Mouse (Mus musculus): ENCODE measurements around the gene Pttg1ip. TPM values are rescaled to one million over a fixed set of nuclear protein-coding genes. Genes with fewer than 3 reads are reported as not detected.
A peak's percentile ranks its signal among the peaks of the same experiment; 100 is the strongest.

The Pttg1ip gene
- total RNA-seq, 2 experiments from 2014 or later, result 76.9 to 77.5 TPM

GRCm38 (mm10) chr10:77580027-77580920 lies 1.2 kb upstream of the Pttg1ip start:
- Histone ChIP-seq H3K4me3 (no peak overlapping the region), H3K27ac (no peak overlapping the region)
- no peak for TF ChIP-seq CTCF (conservative IDR thresholded peaks at IDR 0.05)
- DNase-seq (ENCODE audit: low spot score in 2 of 2), result no peak

DNA sequence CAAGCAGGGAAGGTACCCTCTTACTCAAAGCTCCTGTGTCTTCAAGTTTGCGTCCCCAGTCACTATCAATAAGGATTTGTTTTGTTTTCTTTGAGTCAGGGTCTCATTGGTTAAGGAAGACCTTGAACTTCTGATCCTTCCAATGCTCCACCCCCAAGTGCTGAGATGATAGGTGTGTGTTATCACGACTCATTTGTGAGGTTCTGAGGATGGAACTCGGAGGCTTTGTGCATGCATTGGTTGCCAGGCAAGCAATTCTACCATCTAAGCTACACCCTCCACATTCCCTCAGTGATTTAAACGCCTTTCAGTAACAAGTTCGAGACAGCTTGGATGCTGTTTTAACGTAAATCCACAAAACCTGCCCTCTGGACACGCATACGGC lies 505 bp upstream of the Pttg1ip start:
- peak overlapping the region; percentile 80 for H3K4me3 ChIP-seq
- no peak for TF ChIP-seq CTCF (conservative IDR thresholded peaks at IDR 0.05)
- peak overlapping the region; percentile 97 for H3K27ac ChIP-seq
- DNase-seq (ENCODE audit: low spot score in 2 of 2), result no peak

DNA sequence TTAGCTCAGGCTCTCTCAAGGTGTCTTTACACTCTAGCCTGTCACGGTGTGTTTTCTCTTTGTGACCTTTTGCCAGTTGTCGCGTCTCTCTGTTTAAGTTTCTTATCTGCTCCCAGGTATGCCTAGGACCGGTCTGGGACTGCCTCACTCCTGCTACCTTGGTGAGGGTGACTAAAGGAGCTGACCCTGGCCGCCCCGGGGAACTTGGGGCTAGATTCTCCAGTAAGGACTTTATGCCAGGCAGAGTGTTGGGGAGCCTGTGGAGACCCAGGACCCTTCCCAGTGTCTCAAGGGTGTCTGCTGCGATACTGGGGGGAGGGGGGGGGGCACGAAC lies 732 bp downstream of the Pttg1ip start:
- Histone ChIP-seq H3K4me3 (peak overlapping the region; percentile 80), H3K27ac (peak overlapping the region; percentile 97)
- no peak for DNase-seq (ENCODE audit: low spot score in 2 of 2)
- TF ChIP-seq CTCF (conservative IDR thresholded peaks at IDR 0.05), result no peak

DNA sequence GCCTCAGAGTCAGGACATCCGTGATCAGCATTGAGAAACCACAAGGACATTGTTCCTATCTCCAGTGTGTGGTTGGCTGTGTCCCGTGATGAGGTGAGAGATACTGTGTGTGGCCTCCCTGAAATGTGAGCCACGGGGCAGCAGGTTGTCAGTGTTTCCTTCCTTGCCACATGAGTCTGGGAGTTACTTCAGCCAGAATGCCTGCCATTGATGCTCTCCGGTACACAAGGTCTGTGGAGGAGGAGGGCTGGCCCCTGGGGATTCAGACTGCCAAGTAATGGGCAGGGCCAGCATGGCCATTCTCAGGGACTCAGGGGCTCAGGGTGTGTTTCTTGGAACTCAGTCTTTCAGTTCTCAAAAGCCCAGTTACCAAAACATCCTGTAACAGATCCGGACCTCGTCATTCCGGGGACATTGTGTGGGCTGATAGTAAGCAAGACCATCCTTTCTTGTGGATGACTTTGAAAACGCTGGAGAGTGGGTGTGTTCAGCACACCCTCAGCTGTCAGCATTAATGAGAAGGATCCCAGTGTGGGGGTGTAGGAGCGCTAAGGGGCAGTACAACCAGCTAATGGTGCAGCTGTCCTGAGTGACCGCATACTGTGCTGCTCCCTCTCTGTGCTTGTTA lies 2.4 kb downstream of the Pttg1ip start:
- TF ChIP-seq CTCF (conservative IDR thresholded peaks at IDR 0.05), result no peak
- no peak for DNase-seq (ENCODE audit: low spot score in 2 of 2)
- peak overlapping the region; percentile 19; the same call in 1 of the 2 replicates for H3K4me3 ChIP-seq
- H3K27ac ChIP-seq, result no peak overlapping the region

DNA sequence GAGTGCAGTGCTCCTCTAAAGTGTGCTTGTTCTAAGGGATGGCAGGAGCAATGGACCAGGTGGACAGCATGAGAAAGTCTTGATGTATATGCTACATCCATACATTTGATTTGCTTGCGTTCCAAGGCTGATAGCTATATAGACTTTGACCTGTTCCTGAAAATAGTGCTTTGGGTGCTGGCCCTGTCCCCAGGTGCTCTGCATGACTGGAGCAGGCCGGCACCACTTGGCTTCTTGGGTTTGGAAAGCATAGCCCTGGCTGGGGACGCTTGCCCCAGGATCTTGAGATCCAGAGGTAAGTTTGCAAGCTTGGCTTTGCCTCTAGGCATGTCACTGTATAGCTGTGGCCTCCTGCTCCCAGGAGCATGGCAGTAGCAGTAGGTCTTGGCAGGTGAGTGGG lies 5.1 kb downstream of the Pttg1ip start:
- H3K4me3 ChIP-seq, result no peak overlapping the region

DNA sequence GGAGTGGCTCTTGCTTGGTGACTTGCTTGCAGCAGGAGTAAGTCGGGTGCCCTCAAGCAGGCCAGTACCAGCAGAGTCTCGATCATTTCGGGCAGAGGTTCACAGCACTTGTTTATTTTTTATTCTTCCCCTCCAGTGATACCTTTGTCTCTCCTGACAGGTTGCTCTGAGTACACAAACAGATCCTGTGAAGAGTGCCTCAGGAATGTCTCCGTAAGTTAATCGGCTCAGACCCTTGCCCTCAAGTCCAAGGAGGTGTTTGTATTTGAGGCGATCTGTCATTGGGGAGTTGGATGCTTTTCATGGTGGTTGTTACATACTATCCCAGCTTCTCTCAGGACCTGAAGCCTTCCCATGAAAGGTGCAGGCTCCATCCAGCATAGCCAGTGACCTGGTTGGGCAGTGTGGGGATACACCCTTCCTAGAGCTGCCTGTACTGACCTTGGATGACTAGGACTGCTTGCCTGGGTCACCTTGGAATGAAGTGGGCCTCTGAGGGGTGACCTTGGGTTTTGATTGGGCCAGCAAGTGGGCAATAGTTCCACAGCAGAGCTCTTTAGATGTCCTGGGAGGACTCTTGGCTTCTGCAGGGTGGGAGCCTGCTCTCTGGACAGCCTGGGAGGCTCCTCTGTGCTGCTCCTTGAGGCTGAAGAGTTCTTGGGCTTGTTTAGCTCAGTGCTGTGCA lies 5.7 kb downstream of the Pttg1ip start:
- DNase-seq (ENCODE audit: low spot score in 2 of 2), result no peak
- H3K27ac ChIP-seq, result peak overlapping the region; percentile 62
- H3K4me3 ChIP-seq, result no peak overlapping the region
- TF ChIP-seq CTCF (conservative IDR thresholded peaks at IDR 0.05), result no peak

More for the DNA sequence above, 5.1 kb downstream of the Pttg1ip start:
- peak overlapping the region; percentile 20; the same call in 1 of the 2 replicates for H3K27ac ChIP-seq
- DNase-seq (ENCODE audit: low spot score in 2 of 2), result no peak
- no peak for TF ChIP-seq CTCF (conservative IDR thresholded peaks at IDR 0.05)

GRCm38 (mm10) chr10:77588036-77588435 lies 6.5 kb downstream of the Pttg1ip start:
- Histone ChIP-seq H3K27ac (peak overlapping the region; percentile 21; the same call in 1 of the 2 replicates), H3K4me3 (no peak overlapping the region)
- no peak for DNase-seq (ENCODE audit: low spot score in 2 of 2)
- TF ChIP-seq CTCF (conservative IDR thresholded peaks at IDR 0.05), result no peak

GRCm38 (mm10) chr10:77589117-77589516 lies 7.6 kb downstream of the Pttg1ip start:
- Histone ChIP-seq H3K4me3 (no peak overlapping the region), H3K27ac (peak overlapping the region; percentile 43; the same call in 1 of the 2 replicates)
- no peak for TF ChIP-seq CTCF (conservative IDR thresholded peaks at IDR 0.05)
- DNase-seq (ENCODE audit: low spot score in 2 of 2), result no peak

- no peak for DNase-seq (ENCODE audit: low spot score in 2 of 2)
- no peak overlapping the region for H3K4me3 ChIP-seq
Observed at GRCm38 (mm10) chr10:77589749-77590148, 8.2 kb downstream of the Pttg1ip start.

DNA sequence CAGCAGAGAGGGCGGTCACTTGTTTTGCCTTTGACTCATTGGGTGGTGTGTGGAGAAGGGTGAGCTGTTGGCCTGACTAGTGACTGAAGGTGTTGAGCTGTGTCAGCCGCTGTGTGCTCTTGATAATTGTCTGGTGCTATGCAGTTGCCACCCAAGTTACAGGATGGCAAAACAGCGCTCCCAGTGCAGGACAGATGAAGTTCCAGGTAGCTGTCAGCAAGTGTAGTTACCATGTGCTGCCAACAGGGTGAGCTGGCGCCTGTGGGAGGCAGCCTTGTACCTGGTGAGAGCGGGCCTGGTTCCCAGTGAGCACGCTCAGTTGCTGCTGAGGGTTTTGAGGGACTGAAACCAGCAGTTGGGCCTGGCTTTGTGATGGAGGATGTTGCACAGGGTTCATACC lies 9.3 kb downstream of the Pttg1ip start:
- Histone ChIP-seq H3K4me3 (no peak overlapping the region), H3K27ac (peak overlapping the region; percentile 43; the same call in 1 of the 2 replicates)
- peak; percentile 83 for TF ChIP-seq CTCF (conservative IDR thresholded peaks at IDR 0.05)
- no peak for DNase-seq (ENCODE audit: low spot score in 2 of 2)

More at GRCm38 (mm10) chr10:77589749-77590148, 8.2 kb downstream of the Pttg1ip start:
- TF ChIP-seq CTCF (conservative IDR thresholded peaks at IDR 0.05), result no peak
- H3K27ac ChIP-seq, result peak overlapping the region; percentile 43; the same call in 1 of the 2 replicates

GRCm38 (mm10) chr10:77591546-77591945 lies 10.0 kb downstream of the Pttg1ip start:
- TF ChIP-seq CTCF (conservative IDR thresholded peaks at IDR 0.05), result no peak
- Histone ChIP-seq H3K4me3 (no peak overlapping the region), H3K27ac (peak overlapping the region; percentile 29; the same call in 1 of the 2 replicates)
- DNase-seq (ENCODE audit: low spot score in 2 of 2), result peak in 1 of 2 experiments; percentile 63

- no peak for TF ChIP-seq CTCF (conservative IDR thresholded peaks at IDR 0.05)
- Histone ChIP-seq H3K4me3 (no peak overlapping the region), H3K27ac (no peak overlapping the region)
- DNase-seq (ENCODE audit: low spot score in 2 of 2), result no peak
Observed at GRCm38 (mm10) chr10:77596060-77596459, 14.5 kb downstream of the Pttg1ip start.

DNA sequence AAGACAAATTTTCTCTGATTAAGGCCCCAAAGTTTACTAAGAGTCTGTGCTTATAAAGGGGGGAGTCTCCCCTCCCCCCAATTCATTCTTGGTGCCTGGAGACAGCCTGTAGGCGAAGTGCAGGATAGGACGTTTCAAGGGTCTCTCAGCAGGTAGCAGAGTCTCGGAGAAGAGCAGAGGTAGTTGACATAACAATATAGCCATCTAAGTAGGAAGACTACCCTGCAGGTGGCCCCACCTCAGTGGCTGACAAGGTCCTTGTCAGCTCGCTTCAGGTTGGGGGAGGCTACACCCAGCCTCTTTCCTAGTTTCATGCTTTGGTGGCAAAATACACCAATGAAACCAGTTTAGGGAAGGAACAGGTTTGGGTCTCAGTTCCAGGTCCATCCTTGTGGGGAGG lies 21.5 kb downstream of the Pttg1ip start:
- no peak for DNase-seq (ENCODE audit: low spot score in 2 of 2)
- no peak overlapping the region for H3K4me3 ChIP-seq
- TF ChIP-seq CTCF (conservative IDR thresholded peaks at IDR 0.05), result no peak
- no peak overlapping the region for H3K27ac ChIP-seq

All from layer of hippocampus, adult 2 months (tissue).